Mouse (Mus musculus): Measurements from ENCODE around the gene Slc1a4. TPM values are rescaled to one million over a fixed set of nuclear protein-coding genes. Genes with fewer than 3 reads are reported as not detected.
A peak's percentile ranks its signal among the peaks of the same experiment; 100 is the strongest.

Gene Slc1a4
- total and polyA plus RNA-seq, 2 experiments from 2014 or later = 71.4 to 199 TPM

- no peak overlapping the region for H3K4me3 ChIP-seq (ENCODE audit: low read length)
Observed at GRCm38 (mm10) chr11:20361354-20361753, 28.8 kb upstream of the Slc1a4 start.

GRCm38 (mm10) chr11:20357684-20358447, 25.4 kb upstream of the Slc1a4 start:
- no peak for TF ChIP-seq CTCF (IDR thresholded peaks at IDR 0.05; ENCODE audit: low read depth)

More at GRCm38 (mm10) chr11:20361354-20361753, 28.8 kb upstream of the Slc1a4 start:
- 71% methylated on average over 3 of the region's 3 CpGs for WGBS
- H3K36me3 ChIP-seq (ENCODE audit: insufficient read depth, low read length) = no peaks in the 10 kb centered on the region
- H3K27me3 ChIP-seq (ENCODE audit: insufficient read depth, low read length) = no peaks in the 10 kb centered on the region
- no peaks in the 10 kb centered on the region for H3K4me1 ChIP-seq (ENCODE audit: insufficient read depth, low read length)
- TF ChIP-seq CTCF (IDR thresholded peaks at IDR 0.05; ENCODE audit: low read depth) = no peak
- no peaks in the 10 kb centered on the region; the same call in 1 of the 2 replicates for H3K9me3 ChIP-seq (ENCODE audit: low read length)
- no peak overlapping the region for H3K9ac ChIP-seq (replicated peaks; ENCODE audit: low read length)
- no peak overlapping the region for H3K27ac ChIP-seq
- no peak for ATAC-seq
- DNase-seq (ENCODE audit: low spot score) = no peak
- H3K4me2 ChIP-seq (ENCODE audit: low read depth, low read length) = no peak overlapping the region

GRCm38 (mm10) chr11:20348466-20348865, 16.0 kb upstream of the Slc1a4 start:
- Histone ChIP-seq H3K4me3 (ENCODE audit: low read length) (no peak overlapping the region), H3K4me2 (ENCODE audit: low read depth, low read length) (no peak overlapping the region), H3K9me3 (ENCODE audit: low read length) (no peaks in the 10 kb centered on the region), H3K27ac (no peak overlapping the region), H3K27me3 (ENCODE audit: insufficient read depth, low read length) (no peaks in the 10 kb centered on the region), H3K36me3 (ENCODE audit: insufficient read depth, low read length) (no peaks in the 10 kb centered on the region), H3K4me1 (ENCODE audit: insufficient read depth, low read length) (no peaks in the 10 kb centered on the region), H3K9ac (replicated peaks; ENCODE audit: low read length) (no peak overlapping the region)
- TF ChIP-seq CTCF (IDR thresholded peaks at IDR 0.05; ENCODE audit: low read depth) = no peak
- ATAC-seq (0 out of 2 replicates have a peak, but pooled peaks have one; percentile 45), DNase-seq (ENCODE audit: low spot score) (no peak)
- WGBS = 93% methylated on average over 2 of the region's 2 CpGs

More at GRCm38 (mm10) chr11:20357684-20358447, 25.4 kb upstream of the Slc1a4 start:
- 64% methylated on average over 9 of the region's 9 CpGs for WGBS
- H3K4me1 ChIP-seq (ENCODE audit: insufficient read depth, low read length) = no peaks in the 10 kb centered on the region
- H3K27ac ChIP-seq = no peak overlapping the region
- no peaks in the 10 kb centered on the region for H3K27me3 ChIP-seq (ENCODE audit: insufficient read depth, low read length)
- no peak overlapping the region for H3K4me2 ChIP-seq (ENCODE audit: low read depth, low read length)
- no peak overlapping the region for H3K9ac ChIP-seq (replicated peaks; ENCODE audit: low read length)
- ATAC-seq = no peak
- no peak overlapping the region for H3K4me3 ChIP-seq (ENCODE audit: low read length)
- no peaks in the 10 kb centered on the region for H3K9me3 ChIP-seq (ENCODE audit: low read length)
- no peaks in the 10 kb centered on the region for H3K36me3 ChIP-seq (ENCODE audit: insufficient read depth, low read length)
- no peak for DNase-seq (ENCODE audit: low spot score)

- no peaks in the 10 kb centered on the region for H3K9me3 ChIP-seq (ENCODE audit: low read length)
- H3K4me3 ChIP-seq (ENCODE audit: low read length) = no peak overlapping the region
- DNase-seq (ENCODE audit: low spot score) (peak; percentile 78), ATAC-seq (peak; percentile 80)
- H3K9ac ChIP-seq (replicated peaks; ENCODE audit: low read length) = no peak overlapping the region
- no peaks in the 10 kb centered on the region for H3K27me3 ChIP-seq (ENCODE audit: insufficient read depth, low read length)
- no peak for TF ChIP-seq CTCF (IDR thresholded peaks at IDR 0.05; ENCODE audit: low read depth)
- no peak overlapping the region for H3K4me2 ChIP-seq (ENCODE audit: low read depth, low read length)
- H3K36me3 ChIP-seq (ENCODE audit: insufficient read depth, low read length) = no peaks in the 10 kb centered on the region
- no peak overlapping the region for H3K27ac ChIP-seq
- no peaks in the 10 kb centered on the region for H3K4me1 ChIP-seq (ENCODE audit: insufficient read depth, low read length)
- WGBS = 47% methylated on average over 6 of the region's 6 CpGs
Observed at GRCm38 (mm10) chr11:20347548-20347947, 15.0 kb upstream of the Slc1a4 start.

GRCm38 (mm10) chr11:20346369-20346768, 13.9 kb upstream of the Slc1a4 start:
- ATAC-seq = no peak

GRCm38 (mm10) chr11:20343952-20344351, 11.4 kb upstream of the Slc1a4 start:
- Histone ChIP-seq H3K4me3 (ENCODE audit: low read length) (no peak overlapping the region), H3K9me3 (ENCODE audit: low read length) (no peaks in the 10 kb centered on the region), H3K4me1 (ENCODE audit: insufficient read depth, low read length) (no peaks in the 10 kb centered on the region), H3K9ac (replicated peaks; ENCODE audit: low read length) (no peak overlapping the region), H3K27me3 (ENCODE audit: insufficient read depth, low read length) (no peaks in the 10 kb centered on the region), H3K36me3 (ENCODE audit: insufficient read depth, low read length) (no peaks in the 10 kb centered on the region), H3K4me2 (ENCODE audit: low read depth, low read length) (no peak overlapping the region), H3K27ac (no peak overlapping the region)
- 93% methylated on average over 4 of the region's 4 CpGs for WGBS
- no peak for DNase-seq (ENCODE audit: low spot score)
- TF ChIP-seq CTCF (IDR thresholded peaks at IDR 0.05; ENCODE audit: low read depth) = no peak
- ATAC-seq = no peak

More at GRCm38 (mm10) chr11:20346369-20346768, 13.9 kb upstream of the Slc1a4 start:
- no peaks in the 10 kb centered on the region for H3K27me3 ChIP-seq (ENCODE audit: insufficient read depth, low read length)
- H3K4me1 ChIP-seq (ENCODE audit: insufficient read depth, low read length) = no peaks in the 10 kb centered on the region
- H3K4me2 ChIP-seq (ENCODE audit: low read depth, low read length) = no peak overlapping the region
- TF ChIP-seq CTCF (IDR thresholded peaks at IDR 0.05; ENCODE audit: low read depth) = no peak
- no peak overlapping the region for H3K27ac ChIP-seq
- H3K9me3 ChIP-seq (ENCODE audit: low read length) = no peaks in the 10 kb centered on the region
- no peaks in the 10 kb centered on the region for H3K36me3 ChIP-seq (ENCODE audit: insufficient read depth, low read length)
- 83% methylated on average over 2 of the region's 2 CpGs for WGBS
- DNase-seq (ENCODE audit: low spot score) = no peak
- no peak overlapping the region for H3K4me3 ChIP-seq (ENCODE audit: low read length)
- H3K9ac ChIP-seq (replicated peaks; ENCODE audit: low read length) = no peak overlapping the region

- ATAC-seq (no peak), DNase-seq (ENCODE audit: low spot score) (no peak)
- H3K4me2 ChIP-seq (ENCODE audit: low read depth, low read length) = no peak overlapping the region
- H3K4me1 ChIP-seq (ENCODE audit: insufficient read depth, low read length) = no peaks in the 10 kb centered on the region
- WGBS = 60% methylated on average over 1 of the region's 1 CpGs
- no peak for TF ChIP-seq CTCF (IDR thresholded peaks at IDR 0.05; ENCODE audit: low read depth)
- H3K9ac ChIP-seq (replicated peaks; ENCODE audit: low read length) = no peak overlapping the region
- no peaks in the 10 kb centered on the region for H3K36me3 ChIP-seq (ENCODE audit: insufficient read depth, low read length)
- no peaks in the 10 kb centered on the region for H3K9me3 ChIP-seq (ENCODE audit: low read length)
- no peak overlapping the region for H3K27ac ChIP-seq
- H3K4me3 ChIP-seq (ENCODE audit: low read length) = no peak overlapping the region
- H3K27me3 ChIP-seq (ENCODE audit: insufficient read depth, low read length) = no peaks in the 10 kb centered on the region
Observed at GRCm38 (mm10) chr11:20341598-20341997, 9.1 kb upstream of the Slc1a4 start.
